Mouse (Mus musculus): Measurements from ENCODE around the gene Gm36210.

DNA sequence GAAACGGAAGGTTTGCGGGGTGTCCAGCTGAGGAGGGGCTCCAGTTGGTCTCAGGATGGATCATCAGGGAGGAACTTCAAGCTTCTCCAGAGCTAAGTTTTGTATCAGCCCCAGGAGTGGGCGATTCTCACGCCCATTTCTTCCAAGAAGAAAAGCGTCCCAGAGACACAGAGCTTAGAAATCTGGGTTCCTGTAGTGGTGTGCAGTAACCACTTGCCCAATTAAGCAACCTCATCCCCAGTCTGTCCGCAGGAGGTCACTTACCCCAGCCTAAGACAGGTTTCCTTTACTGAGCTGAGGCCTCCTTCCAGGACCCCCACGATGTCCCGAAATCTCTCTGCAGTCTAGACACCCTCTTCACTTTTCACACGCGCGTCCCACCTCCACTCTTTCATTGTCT, 29.1 kb downstream of the Gm36210 start:
- no peak for TF ChIP-seq CTCF (IDR thresholded peaks at IDR 0.05; ENCODE audit: control insufficient read depth, insufficient read depth, insufficient read length)
- no peak for TF ChIP-seq FOSL1 (IDR thresholded peaks at IDR 0.05; ENCODE audit: insufficient read depth, low read length, poor library complexity, severe bottlenecking)
- no peak for TF ChIP-seq MAX (IDR thresholded peaks at IDR 0.05)

Data from C2C12 (cell line).